Mouse (Mus musculus): ENCODE results near the gene Nle1. TPM values are rescaled to one million over a fixed set of nuclear protein-coding genes. Genes with fewer than 3 reads are reported as not detected.
"Not testable (repeated sequence)": the region's sequence is repeated elsewhere in the genome, so short reads cannot be mapped to it uniquely, and the experiment has no call there.

Gene Nle1
- polyA plus RNA-seq, 1 experiment = 33.7 TPM

DNA sequence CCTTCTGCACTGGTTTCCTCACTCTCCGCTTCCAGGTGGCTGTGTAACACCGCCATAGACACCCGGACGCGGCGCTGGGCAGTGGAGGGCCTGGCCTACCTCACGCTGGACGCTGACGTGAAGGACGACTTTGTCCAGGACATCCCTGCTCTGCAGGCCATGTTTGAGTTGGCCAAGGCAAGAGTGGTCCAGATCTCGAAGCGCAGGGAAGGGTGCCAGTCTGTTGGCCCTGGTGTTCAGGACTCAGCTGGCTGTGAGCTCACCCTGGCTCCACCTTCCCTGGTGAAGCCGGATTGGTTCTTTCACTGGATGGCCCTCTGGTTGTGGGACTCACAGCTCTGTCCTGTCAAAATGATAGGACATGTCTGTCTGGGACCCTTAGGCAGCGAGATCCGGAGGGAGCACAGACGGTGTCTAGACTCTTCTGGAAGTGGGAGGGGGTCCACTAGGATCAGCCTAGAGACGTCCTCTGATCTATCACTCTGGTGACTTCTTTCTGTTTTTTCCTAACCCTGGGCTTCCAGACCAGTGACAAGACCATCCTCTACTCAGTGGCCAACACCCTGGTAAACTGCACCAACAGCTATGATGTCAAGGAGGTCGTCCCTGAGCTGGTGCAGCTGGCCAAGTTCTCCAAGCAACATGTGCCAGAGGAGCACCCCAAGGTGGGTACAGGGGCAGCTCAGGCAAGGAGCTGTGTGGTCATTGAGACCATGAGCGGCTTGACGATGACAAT is 20.9 kb upstream of the Nle1 start:
- no peaks in the 10 kb centered on the region for H3K36me3 ChIP-seq (ENCODE audit: control insufficient read depth, insufficient read depth)
- no peaks in the 10 kb centered on the region for H3K79me2 ChIP-seq (ENCODE audit: control insufficient read depth, insufficient read depth)
- no peak for TF ChIP-seq REST (IDR thresholded peaks at IDR 0.05; ENCODE audit: insufficient read depth, insufficient read length)
- no peak for TF ChIP-seq E2F4 (IDR thresholded peaks at IDR 0.05; ENCODE audit: insufficient read depth)
- no peak for TF ChIP-seq MAX (IDR thresholded peaks at IDR 0.05; ENCODE audit: low read depth)
- TF ChIP-seq SRF (IDR thresholded peaks at IDR 0.05; ENCODE audit: control insufficient read depth, insufficient read length, low read depth) = no peak
- no peak for TF ChIP-seq TCF12 (IDR thresholded peaks at IDR 0.05; ENCODE audit: insufficient read depth, poor library complexity, severe bottlenecking)
- no peak for TF ChIP-seq USF1 (IDR thresholded peaks at IDR 0.05; ENCODE audit: low read depth)
- no peak for TF ChIP-seq MYOD1 (IDR thresholded peaks at IDR 0.05; ENCODE audit: control insufficient read depth in 1 of 3, insufficient read length in 2 of 3, low read depth in 2 of 3)
- no peak for TF ChIP-seq TCF3 (IDR thresholded peaks at IDR 0.05; ENCODE audit: insufficient read length, low read depth)
- no peak for TF ChIP-seq POLR2AphosphoS2 (IDR thresholded peaks at IDR 0.05; ENCODE audit: insufficient read length, low read depth)
- no peak for TF ChIP-seq MYOG (IDR thresholded peaks at IDR 0.05; ENCODE audit: control insufficient read depth in 1 of 3, insufficient read depth in 1 of 3, insufficient read length in 2 of 3, low read depth in 2 of 3)
- no peak for TF ChIP-seq CEBPB (IDR thresholded peaks at IDR 0.05; ENCODE audit: insufficient read depth, poor library complexity, severe bottlenecking)
- no peak overlapping the region for H3K4me2 ChIP-seq (ENCODE audit: low read depth)
- H3K27me3 ChIP-seq (ENCODE audit: control insufficient read depth, insufficient read depth, insufficient read length) = no peaks in the 10 kb centered on the region
- H3K4me3 ChIP-seq = no peak overlapping the region
- no peak overlapping the region for H3ac ChIP-seq (ENCODE audit: control insufficient read depth, insufficient read length)

DNA sequence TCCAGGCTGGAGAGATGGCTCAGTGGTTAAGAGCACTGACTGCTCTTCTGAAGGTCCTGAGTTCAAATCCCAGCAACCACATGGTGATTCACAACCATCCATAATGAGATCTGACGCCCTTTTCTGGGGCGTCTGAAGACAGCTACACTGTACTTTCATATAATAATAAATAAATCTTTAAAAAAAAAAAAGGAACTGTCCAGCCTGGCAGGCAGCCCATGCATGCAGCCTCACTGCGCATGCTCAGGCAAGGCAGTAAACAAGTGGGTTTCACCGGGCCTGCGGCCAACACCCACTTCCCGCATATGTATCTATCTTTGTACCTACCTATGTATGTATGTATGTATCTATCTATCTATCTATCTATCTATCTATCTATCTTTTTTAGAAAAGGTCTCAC is 15.7 kb upstream of the Nle1 start:
- H3ac ChIP-seq (ENCODE audit: control insufficient read depth, insufficient read length); H3K4me3 ChIP-seq; H3K4me2 ChIP-seq (ENCODE audit: low read depth); H3K36me3 ChIP-seq (ENCODE audit: control insufficient read depth, insufficient read depth); H3K79me2 ChIP-seq (ENCODE audit: control insufficient read depth, insufficient read depth); H3K27me3 ChIP-seq (ENCODE audit: control insufficient read depth, insufficient read depth, insufficient read length): not testable (repeated sequence)

DNA sequence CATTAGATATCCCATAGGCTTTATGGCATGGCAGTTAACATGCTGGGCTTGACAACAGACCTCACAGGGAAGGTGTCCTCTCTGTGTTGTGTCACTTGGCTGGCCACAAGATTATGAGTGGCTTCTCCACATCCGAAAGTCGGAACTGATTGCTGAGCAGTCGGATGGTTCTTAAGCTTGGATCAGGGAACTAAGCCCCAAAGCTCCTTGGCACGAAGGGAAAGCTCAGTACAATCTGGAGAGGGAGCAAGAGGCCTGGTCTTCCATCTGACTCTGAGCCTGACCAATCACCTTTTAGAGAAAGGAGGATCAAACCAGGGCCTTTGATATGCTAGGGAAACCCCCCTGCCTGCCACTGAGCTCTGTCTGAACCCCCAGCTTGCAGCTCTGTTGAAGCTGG is 13.5 kb upstream of the Nle1 start:
- H3K36me3 ChIP-seq (ENCODE audit: control insufficient read depth, insufficient read depth) = no peaks in the 10 kb centered on the region
- no peak overlapping the region for H3K4me2 ChIP-seq (ENCODE audit: low read depth)
- H3K27me3 ChIP-seq (ENCODE audit: control insufficient read depth, insufficient read depth, insufficient read length) = no peaks in the 10 kb centered on the region
- no peaks in the 10 kb centered on the region for H3K79me2 ChIP-seq (ENCODE audit: control insufficient read depth, insufficient read depth)
- H3ac ChIP-seq (ENCODE audit: control insufficient read depth, insufficient read length) = no peak overlapping the region
- TF ChIP-seq TCF12 (IDR thresholded peaks at IDR 0.05; ENCODE audit: insufficient read depth, poor library complexity, severe bottlenecking) = no peak
- no peak for TF ChIP-seq CEBPB (IDR thresholded peaks at IDR 0.05; ENCODE audit: insufficient read depth, poor library complexity, severe bottlenecking)
- TF ChIP-seq POLR2AphosphoS2 (IDR thresholded peaks at IDR 0.05; ENCODE audit: insufficient read length, low read depth) = no peak
- TF ChIP-seq POLR2A (IDR thresholded peaks at IDR 0.05; ENCODE audit: insufficient read length, low read depth) = no peak
- no peak for TF ChIP-seq MYOG (IDR thresholded peaks at IDR 0.05; ENCODE audit: control insufficient read depth in 1 of 3, insufficient read depth in 1 of 3, insufficient read length in 2 of 3, low read depth in 2 of 3)
- TF ChIP-seq TCF3 (IDR thresholded peaks at IDR 0.05; ENCODE audit: insufficient read length, low read depth) = no peak
- TF ChIP-seq REST (IDR thresholded peaks at IDR 0.05; ENCODE audit: insufficient read depth, insufficient read length) = no peak
- no peak for TF ChIP-seq MYOD1 (IDR thresholded peaks at IDR 0.05; ENCODE audit: control insufficient read depth in 1 of 3, insufficient read length in 2 of 3, low read depth in 2 of 3)
- no peak for TF ChIP-seq E2F4 (IDR thresholded peaks at IDR 0.05; ENCODE audit: insufficient read depth)
- TF ChIP-seq MAX (IDR thresholded peaks at IDR 0.05; ENCODE audit: low read depth) = no peak
- no peak for TF ChIP-seq SRF (IDR thresholded peaks at IDR 0.05; ENCODE audit: control insufficient read depth, insufficient read length, low read depth)
- no peak for TF ChIP-seq USF1 (IDR thresholded peaks at IDR 0.05; ENCODE audit: low read depth)
- no peak overlapping the region for H3K4me3 ChIP-seq

DNA sequence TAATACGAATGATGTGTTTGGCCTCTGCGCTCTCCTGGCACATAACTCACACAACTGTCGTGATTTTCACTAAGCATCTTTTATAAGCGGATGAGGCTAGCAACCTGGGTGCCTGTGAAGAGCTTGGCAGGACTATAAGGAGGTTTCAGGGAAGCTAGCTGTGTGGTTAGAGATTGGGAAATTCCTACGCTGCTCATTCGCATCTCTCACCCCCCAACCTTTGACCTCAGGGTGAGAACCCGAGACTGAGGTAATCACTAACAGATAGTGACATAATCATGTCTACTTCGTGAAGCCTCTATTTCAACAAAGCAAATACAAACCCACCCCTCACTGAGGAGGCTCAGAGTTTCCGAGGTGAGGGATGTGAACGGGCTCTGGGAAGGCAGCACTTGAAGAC is 12.6 kb upstream of the Nle1 start:
- no peaks in the 10 kb centered on the region for H3K27me3 ChIP-seq (ENCODE audit: control insufficient read depth, insufficient read depth, insufficient read length)
- no peaks in the 10 kb centered on the region for H3K79me2 ChIP-seq (ENCODE audit: control insufficient read depth, insufficient read depth)
- H3K4me3 ChIP-seq = no peak overlapping the region
- H3ac ChIP-seq (ENCODE audit: control insufficient read depth, insufficient read length) = no peak overlapping the region
- H3K36me3 ChIP-seq (ENCODE audit: control insufficient read depth, insufficient read depth) = no peaks in the 10 kb centered on the region
- TF ChIP-seq MAX (IDR thresholded peaks at IDR 0.05; ENCODE audit: low read depth) (no peak), MYOG (IDR thresholded peaks at IDR 0.05; ENCODE audit: control insufficient read depth in 1 of 3, insufficient read depth in 1 of 3, insufficient read length in 2 of 3, low read depth in 2 of 3) (no peak)
- no peak overlapping the region for H3K4me2 ChIP-seq (ENCODE audit: low read depth)

DNA sequence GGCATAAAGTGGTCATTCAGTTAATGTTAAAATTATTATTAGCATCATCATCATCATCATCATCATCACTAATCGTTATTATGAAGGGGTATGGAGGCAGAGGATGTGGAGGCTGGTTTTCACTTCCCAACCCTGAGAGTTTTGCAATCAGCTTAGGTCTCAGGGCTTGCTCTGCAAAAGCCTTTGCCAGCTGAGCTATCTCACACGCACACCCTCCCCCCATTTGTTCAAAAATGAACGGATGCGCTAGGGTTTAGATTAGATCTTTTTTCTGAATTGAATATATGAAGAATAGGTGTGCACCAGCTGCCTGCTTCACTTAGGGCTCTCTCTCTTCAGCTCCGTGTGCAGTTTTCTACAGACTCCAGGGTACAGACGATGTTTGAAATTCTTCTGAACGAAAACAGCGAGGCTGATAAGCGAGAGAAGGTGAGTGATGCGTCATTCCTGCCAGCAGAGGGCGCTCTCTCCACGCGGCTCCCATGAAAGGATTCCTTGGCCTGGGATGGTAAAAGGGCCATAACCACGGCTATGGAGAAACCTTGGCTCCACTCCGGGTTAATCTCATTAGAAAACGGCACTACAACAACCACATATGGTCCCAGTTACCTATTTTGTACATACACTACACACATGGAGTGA is 6.6 kb upstream of the Nle1 start:
- no peak for TF ChIP-seq POLR2AphosphoS2 (IDR thresholded peaks at IDR 0.05; ENCODE audit: insufficient read length, low read depth)
- no peaks in the 10 kb centered on the region for H3K79me2 ChIP-seq (ENCODE audit: control insufficient read depth, insufficient read depth)
- H3ac ChIP-seq (ENCODE audit: control insufficient read depth, insufficient read length) = no peak overlapping the region
- no peak overlapping the region for H3K4me3 ChIP-seq
- no peaks in the 10 kb centered on the region for H3K36me3 ChIP-seq (ENCODE audit: control insufficient read depth, insufficient read depth)
- H3K27me3 ChIP-seq (ENCODE audit: control insufficient read depth, insufficient read depth, insufficient read length) = no peaks in the 10 kb centered on the region
- H3K4me2 ChIP-seq (ENCODE audit: low read depth) = peak overlapping the region; percentile 76
